Mouse (Mus musculus): ENCODE results near the gene Emilin2.

Gene Emilin2

GRCm38 (mm10) chr17:71301413-71301812, 10.4 kb downstream of the Emilin2 start:
- no peak for DNase-seq (ENCODE audit: low read depth in 2 of 2, low spot score in 2 of 2)

- no peak for DNase-seq (ENCODE audit: low read depth in 2 of 2, low spot score in 2 of 2)
Observed at GRCm38 (mm10) chr17:71300338-71300737, 11.4 kb downstream of the Emilin2 start.

- no peak for DNase-seq (ENCODE audit: low read depth in 2 of 2, low spot score in 2 of 2)
Observed at GRCm38 (mm10) chr17:71299879-71300278, 11.9 kb downstream of the Emilin2 start.

GRCm38 (mm10) chr17:71294570-71294969, 17.2 kb downstream of the Emilin2 start:
- DNase-seq (ENCODE audit: low read depth in 2 of 2, low spot score in 2 of 2): no peak

- no peak for DNase-seq (ENCODE audit: low read depth in 2 of 2, low spot score in 2 of 2)
Observed at GRCm38 (mm10) chr17:71292897-71293296, 18.9 kb downstream of the Emilin2 start.

GRCm38 (mm10) chr17:71291897-71292420, 19.8 kb downstream of the Emilin2 start:
- no peak for DNase-seq (ENCODE audit: low read depth in 2 of 2, low spot score in 2 of 2)

GRCm38 (mm10) chr17:71290486-71291410, 21.0 kb downstream of the Emilin2 start:
- no peak for DNase-seq (ENCODE audit: low read depth in 2 of 2, low spot score in 2 of 2)

- no peak for DNase-seq (ENCODE audit: low read depth in 2 of 2, low spot score in 2 of 2)
Observed at GRCm38 (mm10) chr17:71289572-71290176, 22.1 kb downstream of the Emilin2 start.

- DNase-seq (ENCODE audit: low read depth in 2 of 2, low spot score in 2 of 2): no peak
Observed at GRCm38 (mm10) chr17:71288808-71289548, 22.8 kb downstream of the Emilin2 start.

GRCm38 (mm10) chr17:71288145-71288758, 23.5 kb downstream of the Emilin2 start:
- peak in 1 of 2 experiments; percentile 8 for DNase-seq (ENCODE audit: low read depth in 2 of 2, low spot score in 2 of 2)

- no peak for DNase-seq (ENCODE audit: low read depth in 2 of 2, low spot score in 2 of 2)
Observed at GRCm38 (mm10) chr17:71287586-71287985, 24.2 kb downstream of the Emilin2 start.

- no peak for DNase-seq (ENCODE audit: low read depth in 2 of 2, low spot score in 2 of 2)
Observed at GRCm38 (mm10) chr17:71285929-71286328, 25.8 kb downstream of the Emilin2 start.

GRCm38 (mm10) chr17:71284890-71285289, 26.9 kb downstream of the Emilin2 start:
- no peak for DNase-seq (ENCODE audit: low read depth in 2 of 2, low spot score in 2 of 2)

GRCm38 (mm10) chr17:71283237-71283636, 28.5 kb downstream of the Emilin2 start:
- DNase-seq (ENCODE audit: low read depth in 2 of 2, low spot score in 2 of 2): no peak

GRCm38 (mm10) chr17:71282716-71283115, 29.1 kb downstream of the Emilin2 start:
- no peak for DNase-seq (ENCODE audit: low read depth in 2 of 2, low spot score in 2 of 2)

- no peak for DNase-seq (ENCODE audit: low read depth in 2 of 2, low spot score in 2 of 2)
Observed at GRCm38 (mm10) chr17:71277701-71278491, 33.9 kb downstream of the Emilin2 start.

- DNase-seq (ENCODE audit: low read depth in 2 of 2, low spot score in 2 of 2): no peak
Observed at GRCm38 (mm10) chr17:71276771-71277170, 35.0 kb downstream of the Emilin2 start.

GRCm38 (mm10) chr17:71273901-71274300, 37.9 kb downstream of the Emilin2 start:
- no peak for DNase-seq (ENCODE audit: low read depth in 2 of 2, low spot score in 2 of 2)

- DNase-seq (ENCODE audit: low read depth in 2 of 2, low spot score in 2 of 2): no peak
Observed at GRCm38 (mm10) chr17:71268599-71268998, 43.2 kb downstream of the Emilin2 start.

- no peak for DNase-seq (ENCODE audit: low read depth in 2 of 2, low spot score in 2 of 2)
Observed at GRCm38 (mm10) chr17:71268152-71268551, 43.6 kb downstream of the Emilin2 start.
